Mouse (Mus musculus): ENCODE results near the gene Hdac4. TPM values are rescaled to one million over a fixed set of nuclear protein-coding genes. Genes with fewer than 3 reads are reported as not detected.
A peak's percentile ranks its signal among the peaks of the same experiment; 100 is the strongest.

Gene Hdac4
- polyA plus RNA-seq, 1 experiment from 2014 or later, result 25.3 TPM

DNA sequence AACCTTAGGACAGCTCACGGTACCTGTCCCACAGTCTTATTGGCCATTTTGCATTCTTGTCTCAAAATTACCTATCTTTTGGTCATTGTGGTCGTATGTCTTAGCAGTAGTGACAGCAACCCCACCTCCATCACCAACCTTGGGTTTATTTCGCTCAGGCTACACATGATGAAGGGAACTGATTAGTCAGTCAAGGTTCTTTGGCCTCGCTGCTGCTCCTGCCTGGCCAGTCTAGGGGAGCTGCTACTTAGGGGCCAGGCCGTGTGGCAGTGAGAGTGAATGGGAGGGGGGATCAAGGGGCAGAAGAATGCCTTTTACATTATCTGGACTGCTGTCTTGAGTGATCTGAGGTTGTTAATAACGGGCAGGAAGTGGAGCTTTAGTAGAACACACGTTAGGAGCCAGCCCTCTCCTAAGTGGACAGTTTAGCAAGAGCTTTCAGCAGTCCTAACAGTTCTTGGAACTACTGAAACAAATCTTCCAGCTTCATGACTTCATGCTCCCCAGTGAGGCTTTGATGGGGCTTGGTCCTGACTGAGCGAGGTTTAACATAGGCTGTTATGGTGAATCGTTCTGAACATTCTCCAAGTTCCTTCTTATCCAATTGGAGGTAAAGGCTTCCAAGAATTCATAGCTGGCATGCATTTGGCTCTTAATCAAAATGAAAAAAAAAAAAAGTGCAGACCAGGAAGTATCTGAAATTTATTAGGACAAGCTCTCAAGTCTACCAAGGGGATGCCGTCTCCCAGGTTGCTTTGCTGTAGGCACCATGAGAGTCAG lies 267.8 kb downstream of the Hdac4 start:
- H3K9ac ChIP-seq (ENCODE audit: low read depth, low read length), result no peak overlapping the region
- H3K4me1 ChIP-seq (ENCODE audit: control insufficient read depth, insufficient read depth, low read length), result no peaks in the 10 kb centered on the region
- no peak overlapping the region for H3K4me2 ChIP-seq (ENCODE audit: low read length)
- no peak for ATAC-seq
- H3K27ac ChIP-seq (ENCODE audit: low read length), result no peak overlapping the region
- peaks cover 3% of the 10 kb centered on the region for H3K36me3 ChIP-seq (ENCODE audit: control insufficient read depth, insufficient read depth, low read length)
- H3K27me3 ChIP-seq (ENCODE audit: control insufficient read depth, insufficient read depth, low read depth, low read length), result no peaks in the 10 kb centered on the region
- no peak overlapping the region for H3K4me3 ChIP-seq (ENCODE audit: low read depth, low read length)
- H3K9me3 ChIP-seq (replicated peaks; ENCODE audit: control insufficient read depth, low read length, poor library complexity, severe bottlenecking), result no peaks in the 10 kb centered on the region
- WGBS, result 89% methylated on average over 10 of the region's 10 CpGs

DNA sequence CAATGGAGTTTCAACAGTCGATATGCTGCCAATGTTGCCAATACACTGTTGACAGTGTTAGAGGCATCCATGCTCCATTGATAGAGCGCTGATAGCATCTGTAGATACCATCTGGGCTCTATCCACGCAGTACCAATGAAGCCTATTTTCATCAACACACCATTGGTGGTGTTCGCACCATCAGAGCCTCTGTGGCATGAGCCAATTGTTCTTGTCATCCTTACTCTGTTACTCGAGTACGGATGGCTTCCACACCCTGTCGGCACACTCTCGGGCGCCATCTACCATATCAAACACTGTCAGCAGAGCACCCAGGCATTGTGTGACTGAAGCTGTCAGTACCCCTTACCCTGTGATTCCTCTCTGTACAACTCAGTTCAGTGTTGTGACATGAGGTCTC lies 271.9 kb downstream of the Hdac4 start:
- Histone ChIP-seq H3K9ac (ENCODE audit: low read depth, low read length) (no peak overlapping the region), H3K4me1 (ENCODE audit: control insufficient read depth, insufficient read depth, low read length) (no peaks in the 10 kb centered on the region), H3K9me3 (replicated peaks; ENCODE audit: control insufficient read depth, low read length, poor library complexity, severe bottlenecking) (no peaks in the 10 kb centered on the region), H3K27ac (ENCODE audit: low read length) (no peak overlapping the region), H3K4me3 (ENCODE audit: low read depth, low read length) (no peak overlapping the region), H3K4me2 (ENCODE audit: low read length) (no peak overlapping the region), H3K36me3 (ENCODE audit: control insufficient read depth, insufficient read depth, low read length) (no peaks in the 10 kb centered on the region), H3K27me3 (ENCODE audit: control insufficient read depth, insufficient read depth, low read depth, low read length) (no peaks in the 10 kb centered on the region)
- no peak for ATAC-seq
- 97% methylated on average over 9 of the region's 9 CpGs for WGBS

GRCm38 (mm10) chr1:91922235-91923152 lies 273.0 kb downstream of the Hdac4 start:
- Histone ChIP-seq H3K9ac (ENCODE audit: low read depth, low read length) (no peak overlapping the region), H3K4me3 (ENCODE audit: low read depth, low read length) (no peak overlapping the region), H3K27ac (ENCODE audit: low read length) (no peak overlapping the region), H3K9me3 (replicated peaks; ENCODE audit: control insufficient read depth, low read length, poor library complexity, severe bottlenecking) (no peaks in the 10 kb centered on the region), H3K4me1 (ENCODE audit: control insufficient read depth, insufficient read depth, low read length) (no peaks in the 10 kb centered on the region), H3K4me2 (ENCODE audit: low read length) (no peak overlapping the region), H3K27me3 (ENCODE audit: control insufficient read depth, insufficient read depth, low read depth, low read length) (no peaks in the 10 kb centered on the region), H3K36me3 (ENCODE audit: control insufficient read depth, insufficient read depth, low read length) (no peaks in the 10 kb centered on the region)
- WGBS, result 86% methylated on average over 7 of the region's 7 CpGs
- 0 out of 2 replicates have a peak, but pooled peaks have one; percentile 21 for ATAC-seq

- H3K4me1 ChIP-seq (ENCODE audit: control insufficient read depth, insufficient read depth, low read length), result no peaks in the 10 kb centered on the region
- no peak overlapping the region for H3K9ac ChIP-seq (ENCODE audit: low read depth, low read length)
- no peaks in the 10 kb centered on the region for H3K9me3 ChIP-seq (replicated peaks; ENCODE audit: control insufficient read depth, low read length, poor library complexity, severe bottlenecking)
- H3K36me3 ChIP-seq (ENCODE audit: control insufficient read depth, insufficient read depth, low read length), result no peaks in the 10 kb centered on the region
- no peak overlapping the region for H3K4me3 ChIP-seq (ENCODE audit: low read depth, low read length)
- H3K27ac ChIP-seq (ENCODE audit: low read length), result no peak overlapping the region
- WGBS, result 84% methylated on average over 4 of the region's 4 CpGs
- H3K4me2 ChIP-seq (ENCODE audit: low read length), result no peak overlapping the region
- H3K27me3 ChIP-seq (ENCODE audit: control insufficient read depth, insufficient read depth, low read depth, low read length), result no peaks in the 10 kb centered on the region
- ATAC-seq, result no peak
Measured at GRCm38 (mm10) chr1:91921702-91922101, 273.8 kb downstream of the Hdac4 start.

- H3K36me3 ChIP-seq (ENCODE audit: control insufficient read depth, insufficient read depth, low read length), result no peaks in the 10 kb centered on the region
- no peak overlapping the region for H3K4me3 ChIP-seq (ENCODE audit: low read depth, low read length)
- no peaks in the 10 kb centered on the region for H3K4me1 ChIP-seq (ENCODE audit: control insufficient read depth, insufficient read depth, low read length)
- no peak overlapping the region for H3K27ac ChIP-seq (ENCODE audit: low read length)
- H3K9me3 ChIP-seq (replicated peaks; ENCODE audit: control insufficient read depth, low read length, poor library complexity, severe bottlenecking), result no peaks in the 10 kb centered on the region
- H3K27me3 ChIP-seq (ENCODE audit: control insufficient read depth, insufficient read depth, low read depth, low read length), result no peaks in the 10 kb centered on the region
- H3K4me2 ChIP-seq (ENCODE audit: low read length), result no peak overlapping the region
- 71% methylated on average over 5 of the region's 5 CpGs for WGBS
- no peak for ATAC-seq
- H3K9ac ChIP-seq (ENCODE audit: low read depth, low read length), result no peak overlapping the region
Measured at GRCm38 (mm10) chr1:91921279-91921678, 274.2 kb downstream of the Hdac4 start.

DNA sequence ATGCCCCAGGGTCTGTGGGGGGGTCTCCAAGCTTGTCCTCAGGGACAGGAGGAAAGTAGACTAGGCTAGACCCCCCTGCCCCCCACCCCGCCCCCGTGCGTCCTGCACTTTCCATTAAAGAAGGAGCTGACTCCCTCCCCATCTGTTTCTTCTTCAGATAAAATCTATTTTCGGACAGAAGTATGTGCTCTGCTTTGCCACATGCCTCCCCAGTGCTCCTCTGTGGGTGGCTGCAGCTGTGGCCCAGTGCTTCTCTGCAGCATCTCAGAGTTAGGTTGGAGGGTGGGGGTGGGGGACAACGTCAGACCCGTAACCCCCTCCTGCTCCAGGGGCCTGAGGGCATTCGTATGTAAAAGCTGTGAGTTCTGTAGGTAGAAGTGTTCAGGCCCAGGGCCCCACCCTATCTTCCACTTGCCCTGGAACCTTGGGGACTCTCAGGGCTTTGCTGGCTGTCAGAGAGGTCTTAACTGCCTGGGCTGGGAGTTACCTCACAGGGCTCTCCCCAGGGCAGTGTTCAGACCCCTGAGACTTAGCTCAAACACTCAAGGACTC lies 275.4 kb downstream of the Hdac4 start:
- no peaks in the 10 kb centered on the region for H3K36me3 ChIP-seq (ENCODE audit: control insufficient read depth, insufficient read depth, low read length)
- no peaks in the 10 kb centered on the region for H3K4me1 ChIP-seq (ENCODE audit: control insufficient read depth, insufficient read depth, low read length)
- no peaks in the 10 kb centered on the region for H3K27me3 ChIP-seq (ENCODE audit: control insufficient read depth, insufficient read depth, low read depth, low read length)
- no peak overlapping the region for H3K9ac ChIP-seq (ENCODE audit: low read depth, low read length)
- no peak overlapping the region for H3K27ac ChIP-seq (ENCODE audit: low read length)
- H3K4me3 ChIP-seq (ENCODE audit: low read depth, low read length), result no peak overlapping the region
- H3K9me3 ChIP-seq (replicated peaks; ENCODE audit: control insufficient read depth, low read length, poor library complexity, severe bottlenecking), result no peaks in the 10 kb centered on the region
- ATAC-seq, result no peak
- H3K4me2 ChIP-seq (ENCODE audit: low read length), result no peak overlapping the region
- 43% methylated on average over 7 of the region's 7 CpGs for WGBS

GRCm38 (mm10) chr1:91918257-91918800 lies 277.2 kb downstream of the Hdac4 start:
- Histone ChIP-seq H3K4me2 (ENCODE audit: low read length) (no peak overlapping the region), H3K4me1 (ENCODE audit: control insufficient read depth, insufficient read depth, low read length) (no peaks in the 10 kb centered on the region), H3K9me3 (replicated peaks; ENCODE audit: control insufficient read depth, low read length, poor library complexity, severe bottlenecking) (no peaks in the 10 kb centered on the region), H3K9ac (ENCODE audit: low read depth, low read length) (no peak overlapping the region), H3K4me3 (ENCODE audit: low read depth, low read length) (no peak overlapping the region), H3K27me3 (ENCODE audit: control insufficient read depth, insufficient read depth, low read depth, low read length) (no peaks in the 10 kb centered on the region), H3K36me3 (ENCODE audit: control insufficient read depth, insufficient read depth, low read length) (no peaks in the 10 kb centered on the region), H3K27ac (ENCODE audit: low read length) (no peak overlapping the region)
- ATAC-seq, result no peak
- 90% methylated on average over 10 of the region's 10 CpGs for WGBS

GRCm38 (mm10) chr1:91917596-91917995 lies 277.9 kb downstream of the Hdac4 start:
- H3K4me3 ChIP-seq (ENCODE audit: low read depth, low read length), result no peak overlapping the region
- H3K4me2 ChIP-seq (ENCODE audit: low read length), result no peak overlapping the region
- no peaks in the 10 kb centered on the region for H3K4me1 ChIP-seq (ENCODE audit: control insufficient read depth, insufficient read depth, low read length)
- no peak overlapping the region for H3K27ac ChIP-seq (ENCODE audit: low read length)
- no peak for ATAC-seq
- no peaks in the 10 kb centered on the region for H3K9me3 ChIP-seq (replicated peaks; ENCODE audit: control insufficient read depth, low read length, poor library complexity, severe bottlenecking)
- H3K9ac ChIP-seq (ENCODE audit: low read depth, low read length), result no peak overlapping the region
- WGBS, result 80% methylated on average over 2 of the region's 2 CpGs
- no peaks in the 10 kb centered on the region for H3K27me3 ChIP-seq (ENCODE audit: control insufficient read depth, insufficient read depth, low read depth, low read length)
- H3K36me3 ChIP-seq (ENCODE audit: control insufficient read depth, insufficient read depth, low read length), result no peaks in the 10 kb centered on the region

All from midbrain, embryonic 16.5 days (tissue).